Mouse (Mus musculus) intestine, embryonic 16.5 days (tissue): ENCODE results near the gene Gm36210. TPM values are rescaled to one million over a fixed set of nuclear protein-coding genes. Genes with fewer than 3 reads are reported as not detected.
"Not testable (repeated sequence)": the region's sequence is repeated elsewhere in the genome, so short reads cannot be mapped to it uniquely, and the experiment has no call there.

Experiments used
- ATAC-seq: fragments of 200-750 bp; cut with Nextera tagmentation; 2 replicates; pipeline ENCODE4 v1.8.0; 2017; ENCODE audit warnings: moderate TSS enrichment, moderate library complexity
- H3K27ac ChIP-seq: fragments of 300-500 bp; sonication (generic); 2 replicates; pipeline ENCODE4 v1.5.1; 2014; ENCODE audit warnings: mild to moderate bottlenecking, low read length
- H3K27me3 ChIP-seq: fragments of 300-500 bp; sonication (generic); replicated peaks from 2 replicates; pipeline ENCODE4 v1.6.1; 2014; ENCODE audit warnings: low read length, control low read depth, mixed read lengths; ENCODE audit not compliant: control insufficient read depth, insufficient read depth
- H3K36me3 ChIP-seq: fragments of 300-500 bp; sonication (generic); 2 replicates; pipeline ENCODE4 v1.6.1; 2014; ENCODE audit warnings: low read length, control low read depth; ENCODE audit not compliant: control insufficient read depth, insufficient read depth
- H3K4me1 ChIP-seq: fragments of 300-500 bp; sonication (generic); 2 replicates; pipeline ENCODE4 v1.6.1; 2014; ENCODE audit warnings: low read length, control low read depth, mixed read lengths; ENCODE audit not compliant: control insufficient read depth, insufficient read depth
- H3K4me2 ChIP-seq: fragments of 300-500 bp; sonication (generic); 2 replicates; pipeline ENCODE4 v1.6.1; 2014; ENCODE audit warnings: low read depth, low read length, control low read depth
- H3K4me3 ChIP-seq: fragments of 300-500 bp; sonication (generic); 2 replicates; pipeline ENCODE4 v1.5.1; 2014; ENCODE audit warnings: mild to moderate bottlenecking, low read length
- H3K9ac ChIP-seq: fragments of 300-500 bp; sonication (generic); 2 replicates; pipeline ENCODE4 v1.6.1; 2014; ENCODE audit warnings: low read depth, low read length
- H3K9me3 ChIP-seq: fragments of 300-500 bp; sonication (generic); 2 replicates; pipeline ENCODE4 v1.6.1; 2016; ENCODE audit warnings: low read length, control low read depth; ENCODE audit not compliant: control insufficient read depth
- WGBS: fragments of 180-500 bp; shearing (Covaris S2); extraction: QIAGEN DNeasy Blood & Tissue Kit; methylation state at CpG from one replicate; pipeline ENCODE4 v1.1.7; 2014; 5-methylcytosine and 5-hydroxymethylcytosine counted together
- polyA plus RNA-seq: library from polyadenylated mRNA; unstranded; fragments of >200 nt; fragmentation: Nextera tagmentation; extraction: Ambion mirVana; gene quantifications from 2 replicates; pipeline ENCODE4 v1.2.1, GENCODE M21; 2015

Gm36210 gene
- polyA plus RNA-seq, 1 experiment from 2014 or later: not detected

DNA sequence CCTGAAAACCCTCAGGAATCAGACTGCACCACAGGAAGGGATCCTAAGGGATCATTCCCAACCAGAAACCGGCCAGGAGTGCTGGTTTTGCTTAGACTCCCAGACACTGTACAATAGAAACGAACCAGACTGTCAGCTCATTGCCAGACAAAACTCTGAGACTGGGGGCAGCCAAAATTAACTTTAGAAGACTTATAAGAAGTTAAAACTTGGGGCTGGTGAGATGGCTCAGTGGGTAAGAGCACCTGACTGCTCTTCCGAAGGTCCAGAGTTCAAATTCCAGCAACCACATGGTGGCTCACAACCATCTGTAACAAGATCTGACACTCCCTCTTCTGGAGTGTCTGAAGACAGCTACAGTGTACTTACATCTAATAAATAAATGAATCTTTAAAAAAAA is 45.4 kb downstream of the Gm36210 start:
- not testable (repeated sequence) for H3K27me3 ChIP-seq, H3K36me3 ChIP-seq, ATAC-seq, H3K4me3 ChIP-seq, H3K9me3 ChIP-seq, H3K9ac ChIP-seq, H3K4me2 ChIP-seq, H3K4me1 ChIP-seq, H3K27ac ChIP-seq
- WGBS: 65% methylated on average over 3 of the region's 3 CpGs

DNA sequence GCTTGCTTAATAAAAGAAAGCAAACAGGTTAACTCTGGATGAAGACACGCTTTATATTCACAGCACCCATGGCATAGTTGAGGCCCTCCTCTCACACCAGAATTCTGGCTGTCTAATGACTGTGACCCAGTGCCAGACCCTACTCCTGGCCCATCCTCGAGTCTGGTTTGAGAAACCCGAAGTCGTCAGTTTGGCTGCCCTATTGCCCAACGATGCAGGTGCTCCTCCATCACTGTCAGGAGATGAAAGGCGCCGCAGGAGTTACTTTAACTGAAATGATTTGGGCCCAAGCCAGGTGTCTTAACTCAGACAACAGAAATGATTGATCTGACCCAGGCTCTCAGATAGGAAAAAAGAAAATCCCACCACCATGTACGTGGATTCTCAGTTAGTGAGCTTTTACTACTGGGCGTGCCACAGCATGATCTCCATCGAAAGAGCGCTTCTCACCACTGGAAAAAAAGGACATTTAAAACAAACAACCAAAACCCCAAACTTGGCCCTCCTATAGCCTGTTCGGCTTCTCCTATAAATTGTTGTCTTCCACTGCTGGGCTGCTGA is 46.8 kb downstream of the Gm36210 start:
- Histone ChIP-seq H3K4me1 (no peaks in the 10 kb centered on the region), H3K4me2 (no peak overlapping the region), H3K9me3 (no peaks in the 10 kb centered on the region), H3K36me3 (no peaks in the 10 kb centered on the region), H3K4me3 (no peak overlapping the region), H3K27ac (no peak overlapping the region), H3K27me3 (no peaks in the 10 kb centered on the region), H3K9ac (no peak overlapping the region)
- ATAC-seq: no peak
- WGBS: 58% methylated on average over 12 of the region's 12 CpGs

DNA sequence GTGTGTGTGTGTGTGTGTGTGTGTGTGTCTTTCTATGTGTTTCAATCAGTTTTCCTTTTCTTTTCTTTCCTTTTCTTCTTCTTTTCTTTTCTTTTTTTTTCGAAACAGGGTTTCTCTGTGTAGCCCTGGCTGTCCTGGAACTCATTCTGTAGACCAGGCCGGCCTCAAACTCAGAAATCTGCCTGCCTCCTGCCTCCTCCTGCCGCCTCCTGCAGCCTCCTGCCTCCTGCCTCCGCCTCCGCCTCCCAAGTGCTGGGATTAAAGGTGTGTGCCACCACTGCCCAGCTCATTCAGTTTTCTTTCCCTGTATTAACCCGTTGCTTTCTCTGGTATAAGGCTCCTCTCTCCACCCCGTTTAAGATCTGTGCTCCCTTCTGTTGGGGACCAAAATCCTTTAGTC is 49.0 kb downstream of the Gm36210 start:
- Histone ChIP-seq H3K27ac (no peak overlapping the region), H3K9ac (no peak overlapping the region), H3K27me3 (no peaks in the 10 kb centered on the region), H3K4me2 (no peak overlapping the region), H3K4me3 (no peak overlapping the region), H3K9me3 (no peaks in the 10 kb centered on the region), H3K4me1 (no peaks in the 10 kb centered on the region), H3K36me3 (no peaks in the 10 kb centered on the region)
- WGBS: 62% methylated on average over 7 of the region's 7 CpGs
- ATAC-seq: no peak

DNA sequence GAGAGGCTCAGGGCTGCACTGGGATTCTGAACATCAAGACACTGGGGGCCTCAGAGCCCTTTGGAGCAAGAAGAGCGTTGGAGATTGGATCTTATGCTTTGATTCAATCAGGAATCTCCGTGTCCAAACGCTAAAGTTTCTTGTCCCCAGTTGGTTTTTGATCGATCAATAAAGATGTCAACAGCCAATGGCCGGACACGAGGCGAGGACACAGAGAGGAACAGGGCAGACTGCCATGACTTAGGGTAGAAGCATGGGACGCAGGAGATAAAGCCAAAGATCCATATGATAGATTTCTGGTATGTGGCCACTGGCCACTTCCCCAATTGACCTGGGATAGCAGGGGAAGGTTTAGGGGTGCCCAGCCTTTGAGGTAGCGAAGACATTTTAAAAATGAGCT is 49.8 kb downstream of the Gm36210 start:
- Histone ChIP-seq H3K9ac (no peak overlapping the region), H3K4me1 (no peaks in the 10 kb centered on the region), H3K27me3 (no peaks in the 10 kb centered on the region), H3K9me3 (no peaks in the 10 kb centered on the region), H3K27ac (no peak overlapping the region), H3K4me3 (no peak overlapping the region), H3K36me3 (no peaks in the 10 kb centered on the region), H3K4me2 (no peak overlapping the region)
- no peak for ATAC-seq
- 82% methylated on average over 9 of the region's 9 CpGs for WGBS

DNA sequence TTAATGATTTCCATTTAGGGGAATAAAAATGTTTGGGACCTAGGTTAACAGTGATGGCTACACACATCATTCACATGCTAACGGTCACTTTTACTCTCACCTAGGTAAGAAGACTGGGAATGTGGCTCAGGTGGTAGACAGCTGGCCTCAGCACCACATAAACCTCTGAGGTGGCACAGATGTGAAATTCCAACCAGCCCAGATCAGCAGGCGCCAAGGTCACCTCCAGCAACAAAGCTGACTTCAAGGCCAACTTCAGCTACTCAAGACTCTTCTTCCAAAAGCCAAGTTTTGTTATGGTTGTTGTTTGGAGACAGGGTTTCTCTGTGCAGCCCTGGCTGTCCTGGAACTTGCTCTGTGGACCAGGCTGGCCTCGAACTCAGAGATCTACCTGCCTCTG is 52.7 kb downstream of the Gm36210 start:
- WGBS: 80% methylated on average over 3 of the region's 3 CpGs
- no peaks in the 10 kb centered on the region for H3K27me3 ChIP-seq
- H3K4me2 ChIP-seq: no peak overlapping the region
- no peak for ATAC-seq
- no peak overlapping the region for H3K4me3 ChIP-seq
- no peak overlapping the region for H3K9ac ChIP-seq
- H3K36me3 ChIP-seq: no peaks in the 10 kb centered on the region
- no peaks in the 10 kb centered on the region for H3K4me1 ChIP-seq
- no peaks in the 10 kb centered on the region for H3K9me3 ChIP-seq
- no peak overlapping the region for H3K27ac ChIP-seq

DNA sequence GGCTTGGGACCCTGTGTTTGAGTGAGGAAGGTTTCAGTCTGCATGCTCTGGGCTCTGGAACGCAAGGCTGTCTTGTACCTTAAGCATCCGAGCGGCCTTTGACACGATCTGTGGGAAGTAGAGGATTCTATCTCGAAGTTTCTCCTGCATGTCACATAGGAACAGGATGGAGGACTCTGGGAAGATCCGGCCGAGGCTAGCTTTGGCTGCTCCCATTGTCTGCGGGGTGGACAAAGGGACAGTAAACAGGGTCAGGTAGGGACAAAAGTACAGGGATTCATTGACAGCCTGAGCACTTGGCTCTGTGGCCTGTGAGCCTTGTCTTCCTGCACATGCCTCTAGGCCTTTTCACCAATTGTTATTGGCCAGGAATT is 55.0 kb downstream of the Gm36210 start:
- Histone ChIP-seq H3K9me3 (no peaks in the 10 kb centered on the region), H3K9ac (no peak overlapping the region), H3K27ac (no peak overlapping the region), H3K4me2 (no peak overlapping the region), H3K4me3 (no peak overlapping the region), H3K4me1 (no peaks in the 10 kb centered on the region), H3K36me3 (no peaks in the 10 kb centered on the region), H3K27me3 (no peaks in the 10 kb centered on the region)
- ATAC-seq: no peak
- WGBS: 71% methylated on average over 8 of the region's 8 CpGs

DNA sequence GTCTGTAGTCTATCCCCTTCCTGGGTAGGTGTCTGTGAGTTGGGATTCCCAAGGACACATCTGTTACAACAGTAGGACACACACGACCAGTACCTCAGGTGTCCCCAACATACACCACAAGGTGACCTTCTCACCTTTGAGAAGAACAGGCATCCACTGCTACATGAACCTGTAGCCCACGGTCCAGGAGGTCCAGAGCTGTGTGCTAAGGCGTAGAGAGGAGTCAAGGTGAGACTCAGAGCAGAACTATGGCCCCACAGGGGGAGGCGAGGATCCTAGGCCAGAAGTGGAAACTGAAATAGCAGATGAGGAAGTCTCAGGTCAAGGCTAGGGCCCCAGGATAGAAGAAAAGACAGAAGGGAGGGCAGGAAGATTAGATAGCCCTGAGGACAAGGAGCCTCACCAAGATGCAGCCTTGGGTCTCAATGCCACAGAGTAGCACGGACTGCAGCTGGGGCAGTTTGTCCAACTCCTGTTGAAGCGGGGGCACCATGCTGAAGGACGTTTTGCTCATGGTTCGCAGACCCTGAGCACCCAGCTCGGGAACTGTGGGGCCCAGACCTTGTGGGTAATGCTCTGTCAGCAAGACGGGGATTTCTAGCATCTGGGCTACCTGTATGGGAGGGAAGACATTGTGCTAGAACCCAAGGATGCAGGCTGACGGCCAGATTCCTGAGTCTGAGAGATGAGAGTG is 55.5 kb downstream of the Gm36210 start:
- H3K27me3 ChIP-seq: no peaks in the 10 kb centered on the region; the same call in 1 of the 2 replicates
- H3K4me1 ChIP-seq: no peaks in the 10 kb centered on the region
- ATAC-seq: no peak
- no peak overlapping the region for H3K4me3 ChIP-seq
- H3K9me3 ChIP-seq: no peaks in the 10 kb centered on the region
- H3K9ac ChIP-seq: no peak overlapping the region
- H3K36me3 ChIP-seq: no peaks in the 10 kb centered on the region
- no peak overlapping the region for H3K4me2 ChIP-seq
- no peak overlapping the region for H3K27ac ChIP-seq
- 81% methylated on average over 11 of the region's 11 CpGs for WGBS

DNA sequence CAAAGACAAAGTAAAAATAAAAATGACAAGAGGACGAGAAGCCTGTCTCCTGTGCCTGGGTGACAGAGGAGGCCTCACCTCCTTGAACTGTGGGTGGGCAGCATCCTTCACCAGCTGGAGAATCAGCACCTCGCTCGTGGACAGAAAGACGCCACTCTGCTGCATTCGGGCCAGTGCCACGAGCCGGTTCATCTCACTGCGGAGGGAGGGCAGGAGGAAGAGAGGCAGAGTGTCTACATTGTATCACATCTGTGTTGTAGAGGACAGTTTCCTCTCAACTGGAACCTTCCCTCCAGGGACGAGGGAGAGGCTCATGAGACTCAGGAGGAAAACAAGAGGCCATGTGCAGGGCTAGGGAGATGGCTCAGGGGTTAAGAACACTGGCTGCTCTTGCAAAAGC is 56.9 kb downstream of the Gm36210 start:
- no peaks in the 10 kb centered on the region for H3K36me3 ChIP-seq
- no peak overlapping the region for H3K4me2 ChIP-seq
- no peak overlapping the region for H3K4me3 ChIP-seq
- WGBS: 58% methylated on average over 9 of the region's 9 CpGs
- H3K27me3 ChIP-seq: peaks cover 11% of the 10 kb centered on the region
- no peak overlapping the region for H3K9ac ChIP-seq
- peaks cover 2% of the 10 kb centered on the region for H3K4me1 ChIP-seq
- no peak overlapping the region for H3K27ac ChIP-seq
- ATAC-seq: no peak
- no peaks in the 10 kb centered on the region for H3K9me3 ChIP-seq
